9 mouse cellular contexts compared by ENCODE assay signal in genomic region chr2:35623431-35624148, GRCm38 (mm10).
DNase-seq lines count a peak whose midpoint lies in the region; ATAC-seq and TF ChIP-seq lines count a peak whose summit lies in the region.
"Had no signal": no experiment of that assay in that cellular context is flagged by ENCODE, and none has a peak within 500 bp of the region (broad histone marks: within the 10 kb centered on the region; RNA-seq: fewer than 3 reads in every experiment).

No protein-coding gene starts in this region.

- intact Hi-C loops in left cerebral cortex, postnatal 14 days (cut with DNase I) = no loop called here

- WGBS in embryonic facial prominence, embryonic 12.5 days = 41% methylated on average over 12 of the region's 12 CpGs
- WGBS in hindbrain, postnatal 0 days = 39% methylated on average over 12 of the region's 12 CpGs

- 0 out of 2 replicates have a peak, but pooled peaks cover 3% of the 10 kb centered on the region for H3K36me3 ChIP-seq in embryonic facial prominence, embryonic 12.5 days
- H3K36me3 ChIP-seq in hindbrain, postnatal 0 days (ENCODE audit: insufficient read depth, low read length) = no peaks in the 10 kb centered on the region

- peak overlapping the region; percentile 86 for H3K9ac ChIP-seq in embryonic facial prominence, embryonic 12.5 days
- 0 out of 2 replicates have a peak overlapping the region, but pooled peaks have one; percentile 19 for H3K9ac ChIP-seq in hindbrain, postnatal 0 days (replicated peaks; ENCODE audit: low read length)

- H3K4me3 ChIP-seq in embryonic facial prominence, embryonic 12.5 days = peak overlapping the region; percentile 85
- no peak overlapping the region for H3K4me3 ChIP-seq in hindbrain, postnatal 0 days (ENCODE audit: low read length)

- peak; percentile 95 for DNase-seq in heart, adult 11 months
- DNase-seq in heart, postnatal 4 days = no peak
- no peak for DNase-seq in hindbrain, postnatal 0 days (ENCODE audit: low spot score)
- peak; percentile 35 for DNase-seq in lung, postnatal 36 days
- DNase-seq in left cerebral cortex, postnatal 14 days (ENCODE audit: low spot score in 2 of 2) = no peak
- DNase-seq in thymus, postnatal 0 days (ENCODE audit: low spot score) = no peak
- no peak for DNase-seq in right cerebral cortex, postnatal 4 days
- DNase-seq: B cell, adult 2 months had no signal

- H3K27me3 ChIP-seq in embryonic facial prominence, embryonic 12.5 days = no peaks in the 10 kb centered on the region
- no peaks in the 10 kb centered on the region for H3K27me3 ChIP-seq in hindbrain, postnatal 0 days (ENCODE audit: insufficient read depth, low read length)

- no peak for ATAC-seq in embryonic facial prominence, embryonic 12.5 days (ENCODE audit: insufficient number of reproducible peaks, insufficient read depth, low FRiP score, low TSS enrichment)
- no peak for ATAC-seq in hindbrain, postnatal 0 days

- no peaks in the 10 kb centered on the region for H3K9me3 ChIP-seq in embryonic facial prominence, embryonic 12.5 days
- H3K9me3 ChIP-seq in hindbrain, postnatal 0 days (ENCODE audit: low read length) = no peaks in the 10 kb centered on the region

- peak overlapping the region; percentile 87 for H3K27ac ChIP-seq in embryonic facial prominence, embryonic 12.5 days
- H3K27ac ChIP-seq in hindbrain, postnatal 0 days = no peak overlapping the region

- no peak for TF ChIP-seq CTCF in hindbrain, postnatal 0 days (IDR thresholded peaks at IDR 0.05; ENCODE audit: low read depth)

- peaks cover 89% of the 10 kb centered on the region for H3K4me1 ChIP-seq in embryonic facial prominence, embryonic 12.5 days
- peaks cover 36% of the 10 kb centered on the region for H3K4me1 ChIP-seq in hindbrain, postnatal 0 days (ENCODE audit: insufficient read depth, low read length)

- H3K4me2 ChIP-seq in embryonic facial prominence, embryonic 12.5 days (replicated peaks) = peak overlapping the region; percentile 90
- H3K4me2 ChIP-seq in hindbrain, postnatal 0 days (ENCODE audit: low read depth, low read length) = peak overlapping the region; percentile 86

Comparison
In these comparisons a context has a peak if more than half of its experiments do, and no peak if none do; other contexts are left out.
1. DNase-seq: peak in heart, adult 11 months (single experiment) and lung, postnatal 36 days (single experiment); none in heart, postnatal 4 days (single experiment), hindbrain, postnatal 0 days (single experiment), left cerebral cortex, postnatal 14 days (0 of 2), thymus, postnatal 0 days (single experiment) and right cerebral cortex, postnatal 4 days (single experiment).